ENCODE assay signal across 8 mouse cellular contexts in the genomic region with DNA sequence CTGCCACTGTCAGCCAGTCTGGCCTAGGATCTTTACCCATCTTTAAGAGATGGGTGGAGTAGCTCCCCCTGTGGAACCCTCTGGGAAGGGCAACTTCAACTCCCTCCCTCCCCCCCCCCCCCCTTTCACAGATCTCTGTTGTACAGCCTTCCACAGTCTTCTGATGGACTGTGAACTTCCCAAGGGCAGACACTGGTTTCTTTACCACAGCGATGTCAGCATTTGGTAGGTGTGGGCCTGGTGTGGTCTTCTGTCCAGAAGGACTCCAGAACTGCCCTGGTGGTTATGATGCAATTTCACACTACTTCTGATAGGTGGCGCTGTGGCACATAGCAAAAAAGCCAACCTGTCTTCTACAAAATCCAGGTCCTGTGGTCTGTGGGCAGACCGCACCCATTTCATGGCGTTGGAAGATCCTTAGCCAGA. TPM values are rescaled to one million over a fixed set of nuclear protein-coding genes. Genes with fewer than 3 reads are reported as not detected.
A peak's percentile ranks its signal among the peaks of the same experiment; 100 is the strongest.
DNase-seq lines count a peak whose midpoint lies in the region; ATAC-seq lines count a peak whose summit lies in the region.

No protein-coding gene starts in this region.

- H3K27ac ChIP-seq in hindbrain, embryonic 10.5 days, result no peak overlapping the region
- H3K27ac ChIP-seq in hindbrain, embryonic 12.5 days, result no peak overlapping the region

- no peaks in the 10 kb centered on the region for H3K27me3 ChIP-seq in hindbrain, embryonic 10.5 days (ENCODE audit: insufficient read depth, poor library complexity, severe bottlenecking)
- H3K27me3 ChIP-seq in hindbrain, embryonic 12.5 days, result no peaks in the 10 kb centered on the region; the same call in 1 of the 2 replicates

- H3K4me1 ChIP-seq in hindbrain, embryonic 10.5 days (replicated peaks), result peaks cover 4% of the 10 kb centered on the region; the same call in 1 of the 2 replicates
- H3K4me1 ChIP-seq in hindbrain, embryonic 12.5 days, result 0 out of 2 replicates have a peak, but pooled peaks cover 2% of the 10 kb centered on the region

- H3K9me3 ChIP-seq in hindbrain, embryonic 10.5 days, result no peaks in the 10 kb centered on the region
- H3K9me3 ChIP-seq in hindbrain, embryonic 12.5 days (replicated peaks), result no peaks in the 10 kb centered on the region

- no peak overlapping the region for H3K4me3 ChIP-seq in hindbrain, embryonic 10.5 days
- no peak overlapping the region for H3K4me3 ChIP-seq in hindbrain, embryonic 12.5 days

- ATAC-seq in hindbrain, embryonic 12.5 days (ENCODE audit: low FRiP score), result no peak
- ATAC-seq in megakaryocyte progenitor cell, adult 5-6 weeks (replicated peaks; ENCODE audit: poor library complexity), result peak; percentile 94

- no peaks in the 10 kb centered on the region for H3K36me3 ChIP-seq in hindbrain, embryonic 10.5 days
- no peaks in the 10 kb centered on the region for H3K36me3 ChIP-seq in hindbrain, embryonic 12.5 days

- no peak overlapping the region for H3K9ac ChIP-seq in hindbrain, embryonic 12.5 days

- peak; percentile 45 for DNase-seq in hindbrain, embryonic 10.5 days (ENCODE audit: low spot score)
- DNase-seq in adrenal gland, adult 2 months, result peak; percentile 71
- peak; percentile 73 for DNase-seq in embryo, embryonic 11 days
- peak; percentile 51 to 73 for DNase-seq in heart, postnatal 10 days
- DNase-seq in layer of hippocampus, postnatal 10 days (ENCODE audit: low spot score in 2 of 2), result peak; percentile 48 to 53
- peak; percentile 7 for DNase-seq in spleen, adult 12 weeks (ENCODE audit: low spot score)

- intact Hi-C loops in heart, postnatal 10 days (cut with DNase I), result loop anchor here (5.0 kb wide), 1 partner anchor 65 kb away; no protein-coding TSS in a partner anchor

- WGBS in hindbrain, embryonic 10.5 days, result 38% methylated on average over 4 of the region's 4 CpGs
- WGBS in hindbrain, embryonic 12.5 days, result 24% methylated on average over 4 of the region's 4 CpGs

- H3K4me2 ChIP-seq in hindbrain, embryonic 12.5 days (replicated peaks), result no peak overlapping the region

RNA-seq across cellular contexts. Expression of a gene that starts 28.1 kb away (rescaled TPM):
- polyA plus RNA-seq in hindbrain, embryonic 10.5 days (2016; fragmentation: Nextera tagmentation; extraction: Ambion mirVana), result 378 and 396 TPM in 2 replicates
- polyA plus RNA-seq in hindbrain, embryonic 12.5 days (2016; fragmentation: Nextera tagmentation; extraction: Ambion mirVana), result 312 and 347 TPM in 2 replicates
- 100 to 1,000 TPM; 210 to 256 TPM for total RNA-seq in adrenal gland, adult 2 months (2021)
- polyA plus RNA-seq in adrenal gland, adult 2 months (2012; rRNA removed), result 619 and 728 TPM in 2 replicates
- total RNA-seq in heart, postnatal 10 days (2021), result 10 to 100 TPM; 36.6 to 43.3 TPM
- 10 to 100 TPM; 71.5 to 74.1 TPM for total RNA-seq in layer of hippocampus, postnatal 10 days (2021)
- 584 and 670 TPM in 2 replicates for total RNA-seq in megakaryocyte progenitor cell, adult 5-6 weeks (2015)
- total RNA-seq in megakaryocyte progenitor cell, adult 5-6 weeks (2017), result 230 and 279 TPM in 2 replicates

RNA-seq across cellular contexts. Expression of a gene that starts 28.4 kb away (rescaled TPM):
- 94.9 and 120 TPM in 2 replicates for polyA plus RNA-seq in hindbrain, embryonic 10.5 days (2016; fragmentation: Nextera tagmentation; extraction: Ambion mirVana)
- polyA plus RNA-seq in hindbrain, embryonic 12.5 days (2016; fragmentation: Nextera tagmentation; extraction: Ambion mirVana), result 196 and 206 TPM in 2 replicates
- 100 to 1,000 TPM; 119 to 162 TPM for total RNA-seq in adrenal gland, adult 2 months (2021)
- polyA plus RNA-seq in adrenal gland, adult 2 months (2012; rRNA removed), result 98.7 and 125 TPM in 2 replicates
- 10 to 100 TPM in 1 of 2 experiments, 1 to 10 TPM in 1; 9.5 to 12.8 TPM for total RNA-seq in heart, postnatal 10 days (2021)
- 100 to 1,000 TPM; 188 to 194 TPM for total RNA-seq in layer of hippocampus, postnatal 10 days (2021)
- total RNA-seq in megakaryocyte progenitor cell, adult 5-6 weeks (2015), result 43.4 and 48.4 TPM in 2 replicates
- total RNA-seq in megakaryocyte progenitor cell, adult 5-6 weeks (2017), result 18.0 and 19.5 TPM in 2 replicates

Comparison
In these comparisons a context has a peak if more than half of its experiments do, and no peak if none do; other contexts are left out.
1. DNase-seq: peak in every context shown above with its lines; median percentile 73 in embryo, embryonic 11 days; 71 in adrenal gland, adult 2 months; 62 in heart, postnatal 10 days; 50 in layer of hippocampus, postnatal 10 days; 45 in hindbrain, embryonic 10.5 days; 7 in spleen, adult 12 weeks.